Mouse (Mus musculus): ENCODE data around the gene AL732309.1. TPM values are rescaled to one million over a fixed set of nuclear protein-coding genes. Genes with fewer than 3 reads are reported as not detected.

Gene AL732309.1
- total RNA-seq (2023; ENCODE audit: inconsistent age): 6.2 to 11.8 TPM (median 9.7 TPM) in 4 replicates

GRCm38 (mm10) chr2:25246183-25247072, at the start of gene AL732309.1:
Gene AL732309.1, minus strand, starts transcription at chr2:25246863.

GRCm38 (mm10) chr2:25289651-25290050, 43.0 kb upstream of the AL732309.1 start, which contains the start of gene Lrrc26:
Gene Lrrc26, plus strand, starts transcription at chr2:25289915.

GRCm38 (mm10) chr2:25287927-25288649, 41.4 kb upstream of the AL732309.1 start, which contains the start of gene Tmem210:
Gene Tmem210, plus strand, starts transcription at chr2:25288145.

GRCm38 (mm10) chr2:25271827-25272511, 25.3 kb upstream of the AL732309.1 start, which contains the start of the genes Ssna1 and Anapc2:
Gene Ssna1, minus strand, starts transcription at chr2:25272438.
Gene Anapc2, plus strand, starts transcription at chr2:25272478.

GRCm38 (mm10) chr2:25262291-25262767, 15.7 kb upstream of the AL732309.1 start, which contains the start of gene Tprn:
Gene Tprn, plus strand, starts transcription at chr2:25262618.

GRCm38 (mm10) chr2:25255284-25255779, 8.7 kb upstream of the AL732309.1 start, which contains the start of gene Tmem203:
Gene Tmem203, plus strand, starts transcription at chr2:25255439.

GRCm38 (mm10) chr2:25242101-25242506, 4.6 kb downstream of the AL732309.1 start, which contains the start of the genes Rnf208 and Cysrt1:
Gene Rnf208, plus strand, starts transcription at chr2:25242255.
Gene Cysrt1, minus strand, starts transcription at chr2:25242452.

GRCm38 (mm10) chr2:25236614-25237013, 10.0 kb downstream of the AL732309.1 start, which contains the start of gene Rnf224:
Gene Rnf224, minus strand, starts transcription at chr2:25236787.

GRCm38 (mm10) chr2:25234050-25234449, 12.6 kb downstream of the AL732309.1 start, which contains the start of gene Slc34a3:
Gene Slc34a3, minus strand, starts transcription at chr2:25234364.

GRCm38 (mm10) chr2:25224492-25224765, 22.2 kb downstream of the AL732309.1 start, which contains the start of gene Tubb4b:
Gene Tubb4b, minus strand, starts transcription at chr2:25224702.

GRCm38 (mm10) chr2:25218445-25218844, 28.2 kb downstream of the AL732309.1 start, which contains the start of gene Fam166a:
Gene Fam166a, plus strand, starts transcription at chr2:25218745.

GRCm38 (mm10) chr2:25214444-25214843, 32.2 kb downstream of the AL732309.1 start, which contains the start of gene Stpg3:
Gene Stpg3, minus strand, starts transcription at chr2:25214637.

GRCm38 (mm10) chr2:25211121-25211670, 35.5 kb downstream of the AL732309.1 start, which contains the start of gene Nelfb:
Gene Nelfb, minus strand, starts transcription at chr2:25211489.

GRCm38 (mm10) chr2:25196172-25196954, 50.3 kb downstream of the AL732309.1 start, which contains the start of gene Tor4a:
Gene Tor4a, minus strand, starts transcription at chr2:25196886.

Other genes with a start within 250 kb of the AL732309.1 start
- gene Nsmf, start 192.5 kb downstream of the AL732309.1 start, total RNA-seq (2023; ENCODE audit: inconsistent age): 39.7 to 51.9 TPM (median 44.9 TPM) in 4 replicates
- gene Entpd8, start 166.6 kb downstream of the AL732309.1 start, total RNA-seq (2023; ENCODE audit: inconsistent age): not detected in 4 replicates
- gene Noxa1, start 151.7 kb downstream of the AL732309.1 start, total RNA-seq (2023; ENCODE audit: inconsistent age): not detected in 4 replicates
- 5.3 to 6.8 TPM (median 6.0 TPM) in 4 replicates for gene Nrarp, start 66.1 kb downstream of the AL732309.1 start, total RNA-seq (2023; ENCODE audit: inconsistent age)
- 28.8 to 32.8 TPM (median 31.4 TPM) in 4 replicates for gene Tor4a, start 50.0 kb downstream of the AL732309.1 start, total RNA-seq (2023; ENCODE audit: inconsistent age)
- gene Nelfb, start 35.4 kb downstream of the AL732309.1 start, total RNA-seq (2023; ENCODE audit: inconsistent age): 71.2 to 97.5 TPM (median 84.8 TPM) in 4 replicates
- not detected in 4 replicates for gene Stpg3, start 32.2 kb downstream of the AL732309.1 start, total RNA-seq (2023; ENCODE audit: inconsistent age)
- not detected in 4 replicates for gene Fam166a, start 28.1 kb downstream of the AL732309.1 start, total RNA-seq (2023; ENCODE audit: inconsistent age)
- gene Tubb4b, start 22.2 kb downstream of the AL732309.1 start, total RNA-seq (2023; ENCODE audit: inconsistent age): 114 to 127 TPM (median 119 TPM) in 4 replicates
- not detected in 4 replicates for gene Slc34a3, start 12.5 kb downstream of the AL732309.1 start, total RNA-seq (2023; ENCODE audit: inconsistent age)
- gene Rnf224, start 10.1 kb downstream of the AL732309.1 start, total RNA-seq (2023; ENCODE audit: inconsistent age): not detected in 4 replicates
- gene Rnf208, start 4.6 kb downstream of the AL732309.1 start, total RNA-seq (2023; ENCODE audit: inconsistent age): 0.51 TPM in 1 of 4 replicates, not detected in the others
- gene Cysrt1, start 4.4 kb downstream of the AL732309.1 start, total RNA-seq (2023; ENCODE audit: inconsistent age): not detected in 4 replicates
- 17.0 to 23.1 TPM (median 22.3 TPM) in 4 replicates for gene Tmem203, start 8.6 kb upstream of the AL732309.1 start, total RNA-seq (2023; ENCODE audit: inconsistent age)
- gene Tprn, start 15.8 kb upstream of the AL732309.1 start, total RNA-seq (2023; ENCODE audit: inconsistent age): 11.7 to 16.8 TPM (median 12.7 TPM) in 4 replicates
- 36.2 to 41.2 TPM (median 39.2 TPM) in 4 replicates for gene Ssna1, start 25.6 kb upstream of the AL732309.1 start, total RNA-seq (2023; ENCODE audit: inconsistent age)
- 99.6 to 125 TPM (median 108 TPM) in 4 replicates for gene Anapc2, start 25.6 kb upstream of the AL732309.1 start, total RNA-seq (2023; ENCODE audit: inconsistent age)
- gene Tmem210, start 41.3 kb upstream of the AL732309.1 start, total RNA-seq (2023; ENCODE audit: inconsistent age): not detected in 4 replicates
- gene Lrrc26, start 43.1 kb upstream of the AL732309.1 start, total RNA-seq (2023; ENCODE audit: inconsistent age): not detected in 4 replicates
- not detected in 4 replicates for gene Grin1, start 72.3 kb upstream of the AL732309.1 start, total RNA-seq (2023; ENCODE audit: inconsistent age)
- 38.3 to 49.0 TPM (median 42.3 TPM) in 4 replicates for gene Man1b1, start 85.5 kb upstream of the AL732309.1 start, total RNA-seq (2023; ENCODE audit: inconsistent age)
- 34.8 to 44.7 TPM (median 42.3 TPM) in 4 replicates for gene Dpp7, start 109.5 kb upstream of the AL732309.1 start, total RNA-seq (2023; ENCODE audit: inconsistent age)
- gene Uap1l1, start 118.8 kb upstream of the AL732309.1 start, total RNA-seq (2023; ENCODE audit: inconsistent age): 29.6 to 32.3 TPM (median 30.7 TPM) in 4 replicates
- 0.94 to 1.4 TPM (median 1.1 TPM) in 4 replicates for gene Sapcd2, start 125.5 kb upstream of the AL732309.1 start, total RNA-seq (2023; ENCODE audit: inconsistent age)
- gene Entpd2, start 149.0 kb upstream of the AL732309.1 start, total RNA-seq (2023; ENCODE audit: inconsistent age): not detected in 4 replicates
- gene Npdc1, start 152.5 kb upstream of the AL732309.1 start, total RNA-seq (2023; ENCODE audit: inconsistent age): not detected in 4 replicates
- 0.24 TPM in 1 of 4 replicates, not detected in the others for gene Fut7, start 176.4 kb upstream of the AL732309.1 start, total RNA-seq (2023; ENCODE audit: inconsistent age)
- gene Abca2, start 181.8 kb upstream of the AL732309.1 start, total RNA-seq (2023; ENCODE audit: inconsistent age): 36.8 to 44.5 TPM (median 42.0 TPM) in 4 replicates
- 0.80 TPM in 1 of 4 replicates, not detected in the others for gene Clic3, start 210.0 kb upstream of the AL732309.1 start, total RNA-seq (2023; ENCODE audit: inconsistent age)
- gene Paxx, start 214.2 kb upstream of the AL732309.1 start, total RNA-seq (2023; ENCODE audit: inconsistent age): 111 to 124 TPM (median 114 TPM) in 4 replicates
- not detected in 4 replicates for gene Ptgds, start 223.2 kb upstream of the AL732309.1 start, total RNA-seq (2023; ENCODE audit: inconsistent age)
- gene Lcn12, start 247.0 kb upstream of the AL732309.1 start, total RNA-seq (2023; ENCODE audit: inconsistent age): not detected in 4 replicates

All from B cell, adult (primary cell).